Mouse (Mus musculus): Measurements from ENCODE around the gene Arf4.

The Arf4 gene

GRCm38 (mm10) chr14:26637851-26638707, at the start of gene Arf4:
TSS of gene Arf4 (plus strand) at chr14:26638074.
- peak; percentile 97 to 98 for DNase-seq (ENCODE audit: low spot score in 2 of 2)

GRCm38 (mm10) chr14:26591353-26591752, 46.5 kb upstream of the Arf4 start:
- no peak for DNase-seq (ENCODE audit: low spot score in 2 of 2)

GRCm38 (mm10) chr14:26593281-26593895, 44.5 kb upstream of the Arf4 start:
- DNase-seq (ENCODE audit: low spot score in 2 of 2), result no peak

- DNase-seq (ENCODE audit: low spot score in 2 of 2), result no peak
These were observed 42.7 kb upstream of the Arf4 start for GRCm38 (mm10) chr14:26595167-26595566.

GRCm38 (mm10) chr14:26595695-26596365, 42.0 kb upstream of the Arf4 start:
- no peak for DNase-seq (ENCODE audit: low spot score in 2 of 2)

GRCm38 (mm10) chr14:26605354-26605753, 32.5 kb upstream of the Arf4 start:
- DNase-seq (ENCODE audit: low spot score in 2 of 2), result no peak

GRCm38 (mm10) chr14:26609674-26610073, 28.2 kb upstream of the Arf4 start:
- no peak for DNase-seq (ENCODE audit: low spot score in 2 of 2)

- no peak for DNase-seq (ENCODE audit: low spot score in 2 of 2)
These were observed 27.2 kb upstream of the Arf4 start for GRCm38 (mm10) chr14:26610689-26611088.

- no peak for DNase-seq (ENCODE audit: low spot score in 2 of 2)
These were observed 12.6 kb upstream of the Arf4 start for GRCm38 (mm10) chr14:26625301-26625700.

GRCm38 (mm10) chr14:26626605-26627140, 11.2 kb upstream of the Arf4 start:
- no peak for DNase-seq (ENCODE audit: low spot score in 2 of 2)

- peak; percentile 10 to 18 for DNase-seq (ENCODE audit: low spot score in 2 of 2)
These were observed 636 bp upstream of the Arf4 start for GRCm38 (mm10) chr14:26637025-26637850.

GRCm38 (mm10) chr14:26638708-26639084, 822 bp downstream of the Arf4 start:
- peak in 1 of 2 experiments; percentile 33 for DNase-seq (ENCODE audit: low spot score in 2 of 2)

GRCm38 (mm10) chr14:26639251-26639650, 1.4 kb downstream of the Arf4 start:
- no peak for DNase-seq (ENCODE audit: low spot score in 2 of 2)

GRCm38 (mm10) chr14:26639961-26640360, 2.1 kb downstream of the Arf4 start:
- no peak for DNase-seq (ENCODE audit: low spot score in 2 of 2)

- DNase-seq (ENCODE audit: low spot score in 2 of 2), result no peak
These were observed 5.2 kb downstream of the Arf4 start for GRCm38 (mm10) chr14:26643006-26643624.

- no peak for DNase-seq (ENCODE audit: low spot score in 2 of 2)
These were observed 8.2 kb downstream of the Arf4 start for GRCm38 (mm10) chr14:26645989-26646650.

GRCm38 (mm10) chr14:26647811-26648210, 9.9 kb downstream of the Arf4 start:
- DNase-seq (ENCODE audit: low spot score in 2 of 2), result no peak

GRCm38 (mm10) chr14:26651901-26652300, 14.0 kb downstream of the Arf4 start:
- no peak for DNase-seq (ENCODE audit: low spot score in 2 of 2)

GRCm38 (mm10) chr14:26658178-26658577, 20.3 kb downstream of the Arf4 start:
- no peak for DNase-seq (ENCODE audit: low spot score in 2 of 2)

GRCm38 (mm10) chr14:26660233-26660632, 22.4 kb downstream of the Arf4 start:
- no peak for DNase-seq (ENCODE audit: low spot score in 2 of 2)
